Mouse (Mus musculus) megakaryocyte, embryonic 14.5 days (primary cell): ENCODE measurements around the gene Fbn1.

Experiments used
- FLI1 ChIP-seq: IDR thresholded peaks from 2 replicates; pipeline ENCODE4 v1.6.1; 2012; ENCODE audit warnings: low read length, inconsistent platforms, mixed read lengths
- GATA1 ChIP-seq: IDR thresholded peaks from 3 replicates; pipeline ENCODE4 v1.6.1; 2012; ENCODE audit warnings: mixed read lengths, low read length, inconsistent platforms, borderline replicate concordance

DNA sequence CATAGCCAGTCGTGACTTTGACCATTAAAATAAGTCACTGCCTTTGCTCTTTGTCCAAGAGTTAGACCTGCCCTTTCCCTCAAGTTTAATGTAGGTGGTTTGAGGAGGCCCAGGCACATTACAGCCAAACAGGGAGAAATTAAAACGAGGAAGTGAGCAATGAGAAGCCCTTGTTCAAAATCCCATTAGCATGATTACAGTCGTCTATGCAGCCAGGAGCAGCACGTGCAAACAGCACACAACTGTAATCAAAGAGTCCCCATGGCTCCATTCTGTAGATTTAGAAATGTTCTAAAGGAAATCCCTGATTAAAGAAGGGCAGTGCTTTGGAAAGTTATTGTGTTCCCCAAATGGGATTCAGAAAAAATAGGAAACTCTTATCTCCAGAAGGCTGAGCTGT is 29.1 kb downstream of the Fbn1 start:
- TF ChIP-seq GATA1 (no peak), FLI1 (no peak)
